Mouse (Mus musculus) left cerebral cortex, postnatal 4 days (tissue): ENCODE measurements at regions not wholly inside any gene's neighbourhood (a gene's known extent, or its start where the extent isn't known, plus 50 kb on each side); places are given as distances from the start of the nearest gene placed in this dataset.
A peak's percentile ranks its signal among the peaks of the same experiment; 100 is the strongest.

Experiments
- DNase-seq: peaks from one replicate; pipeline ENCODE4 v3.0.0-alpha.2; 2022
- intact Hi-C: fragments of 180-260 bp; cut with DNase I; formaldehyde crosslinking; loops from one replicate; pipeline ENCODE4 v1.15.1; 2025

DNA sequence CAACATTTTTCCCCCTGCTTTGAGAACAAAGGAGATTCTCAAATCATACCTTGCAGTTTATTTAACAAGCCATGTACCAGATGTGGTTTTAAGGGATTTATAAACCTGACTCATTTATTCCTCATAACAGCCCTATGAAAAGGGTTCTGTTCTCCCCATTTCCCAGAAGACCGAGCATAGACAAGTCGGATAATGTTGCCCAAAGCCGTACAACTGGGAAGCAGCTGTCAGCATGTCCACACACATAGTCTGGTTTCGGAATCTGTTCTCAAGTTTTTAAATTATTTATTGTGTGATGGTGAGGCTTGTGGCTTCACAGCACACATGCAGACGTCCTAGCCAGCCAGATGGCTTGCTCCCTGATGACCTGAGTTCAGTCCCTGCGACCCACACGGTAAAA lies 143.4 kb upstream of the Noct start:
- intact Hi-C loops = no loop called here
- no peak for DNase-seq

DNA sequence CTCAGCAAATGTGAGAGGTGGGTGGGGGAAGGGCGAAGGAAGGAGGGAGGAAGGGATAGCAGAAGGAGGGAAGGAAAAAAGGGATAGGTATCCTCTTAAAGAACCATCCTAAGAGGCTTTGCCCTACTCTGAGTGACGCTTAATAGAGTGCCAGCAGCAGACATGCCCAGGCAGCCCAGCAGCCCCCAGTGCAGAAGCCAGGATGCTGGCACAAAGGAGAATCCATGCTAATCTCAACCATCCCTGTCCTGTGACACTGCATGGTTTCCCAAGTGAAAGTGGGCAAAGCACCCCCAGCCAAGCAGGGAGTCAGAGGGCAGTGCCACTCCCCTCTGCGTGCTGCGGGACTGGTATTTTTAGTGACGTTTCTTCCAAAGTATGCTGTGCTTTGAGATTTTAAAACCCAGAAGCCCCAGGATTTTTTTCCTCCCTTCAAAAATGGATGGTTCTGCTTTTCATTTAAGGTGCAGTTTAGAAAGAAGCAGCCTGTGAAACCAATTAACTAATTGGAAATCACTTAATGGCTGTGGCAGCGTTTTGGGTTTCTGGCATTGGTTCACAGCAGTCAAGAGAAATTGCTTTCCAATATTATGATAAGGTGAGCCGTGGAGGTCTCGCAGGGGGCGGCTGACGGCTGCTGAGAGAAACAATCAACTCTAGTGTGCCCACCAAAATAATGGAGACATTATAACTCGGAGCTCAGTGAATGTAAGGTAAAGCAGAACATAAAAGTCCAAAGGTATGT lies 141.2 kb upstream of the Noct start:
- no peak for DNase-seq

DNA sequence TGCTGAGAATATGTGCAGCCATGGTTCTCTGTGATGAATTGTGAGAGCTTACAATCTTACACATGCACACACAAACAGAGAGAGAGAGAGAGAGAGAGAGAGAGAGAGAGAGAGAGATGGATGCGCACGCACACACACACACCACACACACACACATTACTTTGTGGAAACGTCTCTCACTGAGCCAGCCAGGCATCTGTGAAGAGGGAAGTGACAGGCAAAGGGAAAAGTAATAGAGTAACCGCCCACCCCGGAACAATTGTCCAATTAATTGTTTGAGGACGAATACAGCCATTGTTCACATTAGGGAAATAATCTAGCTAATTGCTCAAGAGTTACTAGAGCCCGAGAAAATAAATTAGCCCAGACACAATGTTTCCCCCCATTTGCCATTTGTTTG lies 140.7 kb upstream of the Noct start:
- DNase-seq = no peak
- intact Hi-C loops = no loop called here

More for the DNA sequence above, 141.2 kb upstream of the Noct start:
- intact Hi-C loops = no loop called here

DNA sequence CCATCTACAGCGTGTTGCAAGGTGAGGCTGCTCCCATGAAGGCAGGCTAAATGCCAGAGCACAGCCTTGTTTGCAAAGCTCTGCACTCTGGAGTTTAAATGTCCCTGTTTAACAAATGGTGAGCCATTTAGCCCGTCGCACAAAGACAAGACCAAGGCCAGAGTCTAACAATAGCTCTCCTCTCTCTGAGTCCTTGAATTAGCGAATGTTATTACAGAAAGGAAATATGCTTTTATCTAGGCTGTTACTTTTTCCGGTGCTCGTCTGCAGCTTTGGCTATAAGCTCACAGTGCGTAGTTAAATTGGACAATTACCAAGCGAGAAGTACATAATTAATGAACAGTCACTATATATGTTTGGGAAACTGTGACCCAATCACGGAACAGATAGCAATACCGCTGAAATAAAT lies 137.8 kb upstream of the Noct start:
- intact Hi-C loops = no loop called here

DNA sequence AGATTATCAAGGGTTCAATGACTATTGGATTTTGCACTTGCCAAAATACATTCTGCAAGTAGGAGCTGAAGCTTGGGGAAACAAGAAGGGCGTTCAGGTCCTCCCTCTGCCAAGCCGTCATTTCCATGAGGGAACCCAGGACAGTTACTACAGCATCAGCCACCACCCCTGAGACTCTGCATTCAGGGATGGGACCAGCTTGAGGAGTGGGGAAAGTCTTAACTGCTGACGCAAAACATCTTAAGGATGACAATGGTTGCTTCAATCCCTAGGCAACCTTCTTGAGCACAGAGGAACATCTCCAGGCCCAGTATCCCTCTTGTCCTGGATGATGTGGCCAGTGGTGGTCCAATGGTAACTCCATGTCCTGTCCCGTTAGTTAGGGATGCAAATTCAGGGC lies 137.2 kb upstream of the Noct start:
- intact Hi-C loops = no loop called here
- no peak for DNase-seq

More for the DNA sequence above, 137.8 kb upstream of the Noct start:
- DNase-seq = no peak

DNA sequence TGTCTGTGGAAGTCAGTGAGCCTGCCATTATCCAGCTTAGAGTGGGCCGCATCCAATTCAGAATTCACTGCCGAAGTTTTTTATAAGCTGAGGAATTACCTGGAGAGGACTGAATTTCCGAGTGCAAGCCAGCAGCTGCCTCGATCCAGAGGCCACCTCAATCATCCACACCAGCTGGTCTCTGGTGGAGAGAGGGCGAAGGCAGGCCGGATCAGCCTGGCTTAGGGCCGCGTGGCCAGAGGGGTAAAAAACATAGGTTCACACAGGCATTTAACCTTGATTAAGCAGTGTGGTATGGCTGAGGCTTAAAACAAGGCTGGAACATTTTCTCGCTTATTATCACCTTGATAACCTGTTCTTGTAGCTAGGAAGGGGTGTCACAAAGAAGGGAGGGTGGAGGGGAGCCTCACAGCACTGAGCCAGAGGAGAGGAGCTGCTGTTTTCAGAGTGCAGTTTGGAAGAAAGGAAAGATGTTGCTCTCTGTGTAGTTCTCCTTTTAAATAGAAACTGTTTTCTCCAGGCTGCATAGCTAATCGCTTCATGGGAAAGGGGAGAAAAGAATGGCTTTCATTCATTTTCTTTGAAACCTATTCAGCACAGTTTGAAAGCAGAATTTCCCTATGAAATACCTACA lies 135.1 kb upstream of the Noct start:
- DNase-seq = no peak
- intact Hi-C loops = no loop called here

DNA sequence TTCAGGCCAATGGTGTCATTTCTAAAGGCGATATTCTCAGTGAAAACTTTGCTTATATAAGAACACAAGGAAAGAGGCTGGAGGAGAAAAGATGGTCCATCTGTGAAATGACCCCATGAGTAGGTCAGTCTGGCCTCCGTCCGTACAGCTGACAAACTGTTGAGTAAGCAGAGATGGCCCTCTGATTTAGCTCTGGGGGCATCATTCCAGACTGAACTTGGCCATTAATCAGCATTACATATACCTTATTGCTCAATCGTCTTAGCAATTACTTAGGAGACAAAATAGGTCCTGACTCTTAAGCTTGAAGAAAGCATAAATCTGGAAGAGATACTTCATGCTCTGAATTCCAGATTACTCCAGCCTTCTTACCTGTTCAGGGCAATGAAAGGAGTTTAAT lies 132.8 kb upstream of the Noct start:
- intact Hi-C loops = no loop called here
- DNase-seq = no peak

DNA sequence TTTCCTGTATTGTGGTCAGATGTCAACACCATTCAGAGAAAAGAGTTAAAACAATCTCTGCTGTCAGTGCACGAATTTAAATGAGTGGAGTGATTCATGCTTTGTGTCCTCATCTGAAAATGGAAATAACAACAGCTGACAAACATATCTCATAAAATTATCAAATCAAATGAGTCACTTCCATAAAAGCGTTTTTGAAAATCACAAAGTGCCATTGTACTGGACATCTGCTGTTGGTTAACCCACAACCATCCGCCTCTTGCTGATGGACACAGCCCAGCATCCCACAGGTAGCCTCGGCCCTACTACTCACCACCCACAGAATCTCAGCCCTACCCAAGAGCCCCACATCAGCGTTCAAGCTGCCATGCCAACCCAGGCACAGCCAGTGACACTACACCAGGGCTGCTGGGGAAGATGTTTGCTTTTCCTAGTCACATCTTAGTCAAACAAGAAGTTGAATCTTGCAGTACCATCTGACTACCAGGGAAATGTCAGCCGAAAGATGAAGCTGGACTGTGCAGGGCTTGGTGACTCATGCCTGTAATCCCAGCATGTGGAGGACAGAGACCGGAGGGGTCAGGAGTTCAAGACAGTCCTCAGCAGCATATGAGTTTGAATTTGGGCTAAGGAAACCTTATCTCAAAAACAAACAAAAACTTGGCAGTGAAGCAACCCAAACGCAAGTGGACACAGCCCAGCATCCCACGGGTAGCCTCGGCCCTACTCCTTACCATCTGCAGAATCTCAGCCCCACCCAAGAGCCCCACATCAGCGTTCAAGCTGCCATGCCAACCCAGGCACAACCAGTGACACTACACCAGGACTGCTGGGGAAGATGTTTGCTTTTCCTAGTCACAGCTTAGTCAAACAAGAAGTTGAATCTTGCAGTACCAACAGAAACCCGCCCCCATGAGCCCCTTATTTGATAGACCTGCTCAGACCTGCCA lies 131.9 kb upstream of the Noct start:
- intact Hi-C loops = no loop called here
- DNase-seq = no peak

DNA sequence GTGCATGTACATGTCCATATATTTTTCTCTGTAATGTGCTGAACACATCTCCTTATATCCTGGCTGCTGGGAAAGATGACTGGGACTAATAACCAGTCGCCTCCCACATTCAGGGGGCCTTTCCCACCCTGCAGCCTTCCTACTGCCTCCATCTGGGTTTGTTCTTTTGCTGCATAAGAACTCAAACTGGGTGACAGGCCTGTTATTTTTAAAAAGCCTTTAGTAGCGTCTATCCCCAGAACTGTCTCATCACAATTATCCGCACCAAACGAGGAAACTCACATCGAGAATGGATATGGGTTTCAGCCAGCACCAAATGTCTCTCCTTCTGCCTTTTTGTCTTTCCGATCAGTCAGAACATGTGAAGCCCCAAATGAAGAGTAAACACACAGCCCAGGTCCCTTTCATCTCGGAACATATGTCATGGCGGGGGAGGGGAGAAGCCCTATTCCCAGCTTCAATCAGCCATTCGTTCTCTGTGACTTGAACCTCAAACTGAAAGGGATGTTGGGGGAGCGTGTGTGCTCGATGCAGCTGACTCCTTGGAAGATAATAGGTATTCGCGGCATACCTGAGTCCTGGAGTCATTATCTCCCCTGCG lies 128.3 kb upstream of the Noct start:
- intact Hi-C loops = no loop called here
- peak; percentile 60 for DNase-seq

DNA sequence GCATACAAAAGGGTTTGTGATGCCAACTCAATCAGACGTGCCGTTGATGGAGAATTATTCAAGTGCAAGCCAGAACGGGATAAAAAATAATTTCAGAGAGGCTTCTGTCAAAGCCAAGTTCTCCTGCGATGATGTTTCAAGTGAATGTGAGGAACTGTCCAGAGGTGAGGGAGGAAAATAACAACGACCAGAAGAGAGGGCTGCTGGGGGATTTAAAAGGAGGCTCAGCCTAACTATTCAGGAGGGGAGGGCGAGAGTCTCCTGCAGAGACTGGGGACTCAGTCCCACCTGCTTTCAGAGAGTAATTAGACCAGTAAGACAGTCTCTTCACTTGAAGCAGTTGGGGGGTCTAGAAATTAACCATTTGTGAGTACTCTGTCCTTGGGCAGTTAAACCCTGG lies 127.7 kb upstream of the Noct start:
- DNase-seq = no peak

DNA sequence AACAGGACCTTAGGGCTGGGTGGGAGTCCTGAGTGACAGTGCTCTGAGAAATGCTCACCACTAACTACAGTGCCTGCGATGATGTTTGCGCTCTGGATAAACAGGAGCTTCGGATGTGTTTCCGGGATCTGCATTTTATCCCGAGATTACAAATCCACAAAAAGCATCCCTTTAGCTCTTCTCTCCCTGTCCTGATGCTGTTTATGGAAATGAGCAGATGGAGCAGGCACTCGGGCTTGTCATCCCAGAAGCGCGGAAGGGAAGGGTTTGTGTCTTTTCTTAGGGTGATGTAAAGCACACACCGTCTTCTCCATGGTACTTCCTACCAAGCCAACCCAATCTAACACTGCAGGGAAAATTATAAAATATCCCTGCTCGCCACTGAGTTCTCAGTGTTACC lies 126.9 kb upstream of the Noct start:
- DNase-seq = no peak
- intact Hi-C loops = no loop called here

More for the DNA sequence above, 127.7 kb upstream of the Noct start:
- intact Hi-C loops = no loop called here

DNA sequence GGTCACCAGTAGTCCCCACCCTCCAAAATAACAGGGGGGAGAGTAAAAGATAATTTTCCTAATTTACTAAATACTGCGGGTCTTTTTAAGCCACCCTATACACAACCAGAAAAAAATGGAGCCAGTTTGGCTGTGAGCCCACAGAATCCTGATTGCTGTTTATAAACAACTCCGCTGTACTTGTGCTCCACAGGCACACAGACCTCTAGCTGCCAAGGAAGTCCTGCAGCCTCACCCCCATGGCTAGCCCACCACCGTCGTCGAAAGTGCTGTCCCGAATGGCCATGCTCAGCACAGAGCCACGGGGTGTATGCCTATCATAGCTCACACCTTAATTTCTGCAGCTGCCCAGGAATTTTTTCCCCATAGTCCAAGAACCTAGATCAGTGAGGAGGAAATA lies 124.3 kb upstream of the Noct start:
- no peak for DNase-seq
- intact Hi-C loops = no loop called here

DNA sequence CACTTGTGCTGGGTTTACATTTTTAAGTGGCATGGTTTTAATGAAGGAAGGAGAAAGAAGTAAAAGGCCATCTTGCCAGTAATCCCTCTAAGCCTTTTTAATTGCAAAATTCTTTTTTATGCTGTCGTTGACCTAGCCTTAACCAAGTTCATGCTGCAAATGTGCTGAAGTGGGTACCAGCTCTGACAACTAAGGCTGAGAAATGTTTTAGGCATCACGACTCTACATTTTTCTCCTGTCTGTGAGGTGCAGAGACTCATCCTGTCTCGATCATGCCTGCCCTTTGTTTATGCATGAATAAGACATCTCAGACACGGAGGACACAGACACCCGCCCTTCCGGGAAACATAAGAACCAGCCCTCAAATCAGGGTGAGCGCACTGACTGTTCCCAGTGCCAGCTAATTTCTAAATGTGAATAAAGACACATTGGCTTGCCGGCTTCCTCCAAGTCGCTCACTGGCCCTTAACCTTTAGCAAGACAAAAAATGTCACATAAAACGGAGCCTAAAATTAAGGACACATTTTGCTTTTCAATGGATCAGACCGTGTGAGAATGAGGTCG lies 115.5 kb upstream of the Noct start:
- no peak for DNase-seq
- intact Hi-C loops = no loop called here

DNA sequence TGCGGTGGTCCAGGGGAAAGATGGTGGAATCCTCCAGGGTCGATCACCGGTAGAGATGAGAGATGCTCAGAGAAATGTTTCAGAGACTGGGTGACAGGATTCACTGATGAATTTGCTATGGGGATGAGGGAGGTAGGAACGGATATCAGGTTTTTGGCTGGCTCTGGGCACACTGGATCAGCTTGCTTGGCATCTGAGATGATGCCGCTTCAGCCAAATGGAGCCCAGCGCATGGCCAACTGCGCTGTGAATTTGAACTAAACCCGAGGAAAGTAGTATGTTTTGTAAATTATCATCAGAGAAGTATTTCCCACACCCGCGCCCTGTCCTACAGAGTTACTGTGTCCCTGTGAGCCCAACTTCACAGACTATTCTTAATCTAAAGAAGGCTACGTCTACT lies 113.0 kb upstream of the Noct start:
- intact Hi-C loops = loop anchor here (10.0 kb wide), 1 partner anchor 196 kb away; no protein-coding TSS in a partner anchor
- DNase-seq = no peak

DNA sequence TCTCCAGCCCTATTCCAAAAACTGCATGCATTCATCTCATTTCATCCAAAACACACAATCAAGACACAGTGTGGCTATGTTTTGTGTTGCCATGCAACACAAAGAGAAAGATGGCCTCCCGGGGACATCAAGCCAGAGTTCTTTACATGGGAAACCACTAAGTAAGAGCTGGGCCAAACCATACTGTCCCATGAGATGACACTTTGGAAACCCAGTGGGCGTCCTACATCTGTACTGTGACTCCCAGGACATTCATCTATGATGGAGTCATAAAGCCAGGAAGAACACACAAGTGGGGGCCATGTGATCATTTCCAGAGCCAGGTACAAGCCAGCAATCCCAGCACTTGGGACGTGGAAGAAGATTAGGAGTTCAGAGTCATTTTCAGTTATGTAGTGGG lies 111.9 kb upstream of the Noct start:
- DNase-seq = no peak
- intact Hi-C loops = loop anchor here (10.0 kb wide), 1 partner anchor 198 kb away; no protein-coding TSS in a partner anchor

DNA sequence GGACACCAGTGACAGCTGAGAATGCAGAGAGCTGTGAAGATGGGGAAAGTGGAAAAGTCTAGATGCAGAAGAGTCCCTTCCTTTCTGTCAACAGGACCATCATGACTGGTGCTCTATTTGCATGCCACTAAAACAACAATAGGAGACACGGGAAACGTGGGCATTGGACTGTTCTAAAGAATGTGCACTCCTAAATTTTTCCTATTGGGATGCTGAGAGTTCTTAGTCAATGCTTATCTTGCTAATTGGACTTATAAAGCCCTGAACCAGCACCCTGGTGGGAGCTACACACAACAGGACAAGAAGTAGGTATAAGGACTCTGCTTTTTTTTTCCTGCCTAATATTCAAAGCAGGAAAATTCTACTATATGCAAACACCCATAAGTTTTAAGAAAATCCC lies 108.3 kb upstream of the Noct start:
- no peak for DNase-seq
- intact Hi-C loops = loop anchor here (10.0 kb wide), 1 partner anchor 201 kb away; no protein-coding TSS in a partner anchor

DNA sequence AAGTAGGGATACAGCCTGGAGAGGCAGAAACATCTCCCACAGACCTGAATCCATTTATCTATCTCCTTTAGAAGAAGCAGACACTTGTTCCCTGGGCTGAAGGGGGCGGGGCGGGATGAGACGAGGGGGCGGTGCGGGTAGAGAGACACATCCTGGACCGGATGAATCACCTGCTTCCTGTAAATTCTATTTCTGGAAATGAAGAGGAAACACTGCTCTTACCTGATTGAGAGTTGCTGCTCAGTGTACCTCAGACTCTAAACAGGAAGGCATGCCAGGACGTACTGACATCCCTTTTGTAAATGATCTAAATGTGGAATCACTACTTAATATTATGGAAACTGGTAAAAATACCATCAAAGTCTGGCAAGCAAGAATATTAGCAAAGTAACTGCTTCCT lies 105.5 kb upstream of the Noct start:
- no peak for DNase-seq
- intact Hi-C loops = loop anchor here (10.0 kb wide), 1 partner anchor 204 kb away; no protein-coding TSS in a partner anchor

DNA sequence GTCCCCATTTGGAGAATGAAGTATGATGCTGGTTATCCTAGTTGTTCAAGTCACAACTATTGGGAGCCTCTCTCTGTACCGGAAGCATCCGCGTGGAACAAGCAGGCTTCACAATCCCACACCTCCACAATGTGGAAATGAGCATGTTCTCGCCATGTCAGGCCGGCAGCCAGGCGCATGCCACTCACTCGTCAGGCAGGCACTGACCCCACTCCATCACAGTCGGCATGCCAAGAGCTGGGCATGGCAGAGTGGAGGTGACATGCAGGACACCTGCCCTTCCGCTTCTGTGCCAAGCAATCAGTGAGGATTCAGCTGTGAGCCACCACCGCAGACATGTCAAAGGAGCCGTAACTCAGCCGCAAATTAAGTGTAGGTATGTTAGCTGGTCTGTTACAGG lies 103.7 kb upstream of the Noct start:
- intact Hi-C loops = loop anchor here (10.0 kb wide), 1 partner anchor 746 kb away; no protein-coding TSS in a partner anchor

DNA sequence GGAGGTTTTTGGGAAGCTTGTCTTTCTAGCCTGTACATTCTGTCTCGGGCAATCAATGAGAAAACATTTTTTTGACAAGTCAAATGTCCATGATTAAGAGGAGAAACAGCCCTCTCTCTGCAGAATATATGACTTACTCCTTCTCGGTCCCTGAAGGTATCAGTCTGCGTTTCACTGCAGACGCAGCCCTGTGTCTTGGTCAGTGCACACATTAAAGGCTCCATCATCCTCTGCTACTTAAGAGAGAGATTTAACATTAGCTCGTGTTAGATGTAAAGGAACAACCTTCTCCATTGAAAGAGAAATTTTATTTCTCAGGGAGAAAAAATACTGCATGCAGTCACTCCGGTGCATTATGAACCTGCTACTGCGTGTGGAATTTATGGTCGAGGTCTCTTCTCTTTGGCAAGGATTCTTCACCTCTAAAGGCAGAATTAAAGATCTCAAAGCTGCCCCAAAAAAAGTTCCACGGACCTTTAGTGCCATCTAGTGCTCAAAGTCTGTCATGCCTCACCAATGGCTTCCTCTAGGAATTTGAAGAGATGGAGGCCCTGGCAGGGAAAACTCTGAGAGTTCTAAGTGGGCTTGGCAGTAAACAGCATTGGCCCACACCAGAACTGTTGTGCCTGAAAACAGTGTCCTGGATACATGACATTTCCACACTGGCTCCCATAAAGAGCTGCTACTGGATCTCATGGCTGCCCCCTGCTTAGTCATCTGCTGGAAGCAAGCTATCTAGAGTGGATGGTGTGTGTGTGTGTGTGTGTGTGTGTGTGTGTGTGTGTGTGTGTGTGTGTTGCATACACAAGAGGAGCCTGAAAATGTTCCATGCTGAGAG lies 102.3 kb upstream of the Noct start:
- intact Hi-C loops = loop anchor here (10.0 kb wide), 1 partner anchor 747 kb away; no protein-coding TSS in a partner anchor
- peak; percentile 64 for DNase-seq

More for the DNA sequence above, 103.7 kb upstream of the Noct start:
- peak; percentile 69 for DNase-seq
